Mouse (Mus musculus): ENCODE measurements around the gene Gm42906.

DNA sequence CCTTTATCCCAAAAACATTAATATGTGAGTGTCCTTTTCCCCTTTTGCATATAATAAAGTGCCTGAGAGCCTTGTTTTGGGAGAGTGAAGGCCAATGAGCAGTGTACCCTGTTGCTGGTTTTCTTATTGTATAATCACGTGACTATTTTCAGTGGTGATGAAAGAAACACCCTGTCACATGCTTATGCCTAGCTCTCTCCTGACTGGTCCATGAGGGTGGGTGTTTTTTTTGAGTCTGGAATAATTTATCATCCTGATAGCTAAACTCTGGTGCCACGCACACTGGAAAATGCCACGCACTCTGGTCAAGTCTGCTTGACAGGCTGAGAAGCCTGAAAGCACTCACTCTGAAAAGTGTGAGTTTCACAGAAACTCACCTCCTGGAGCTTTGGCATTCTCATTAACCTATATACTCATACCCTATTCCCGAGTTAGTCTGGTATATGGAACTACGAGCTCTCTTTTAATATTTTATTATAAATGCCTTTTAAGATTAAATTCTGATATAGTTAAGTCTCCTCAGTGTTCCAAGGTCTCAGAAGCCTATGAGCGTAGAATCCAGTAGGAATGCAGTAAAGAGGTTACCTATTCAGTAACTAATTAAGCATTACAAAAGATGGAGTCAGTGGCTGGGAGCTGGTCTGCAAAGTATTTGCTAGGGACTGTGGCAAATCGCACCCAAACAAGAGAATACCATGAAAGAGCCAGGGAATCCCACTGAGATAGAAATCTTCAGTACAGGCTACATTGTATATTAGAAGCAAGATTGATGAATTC lies 19.7 kb downstream of the Gm42906 start:
- TF ChIP-seq ZC3H11A (IDR thresholded peaks at IDR 0.05; ENCODE audit: borderline replicate concordance, low read depth, low read length) (no peak), ZNF384 (IDR thresholded peaks at IDR 0.05; ENCODE audit: low read depth, low read length) (no peak), CHD2 (IDR thresholded peaks at IDR 0.05; ENCODE audit: low read depth, low read length) (no peak)

Data from ES-E14 (cell line).